Mouse (Mus musculus) heart, embryonic 14.5 days (tissue): ENCODE data around the gene Tspan5. TPM values are rescaled to one million over a fixed set of nuclear protein-coding genes. Genes with fewer than 3 reads are reported as not detected.

ENCODE experiments used
- ATAC-seq: fragments of 200-750 bp; cut with Nextera tagmentation; 2 replicates; pipeline ENCODE4 v1.8.0; 2017; ENCODE audit warnings: low read depth, moderate TSS enrichment; ENCODE audit not compliant: insufficient number of reproducible peaks, insufficient read depth, low FRiP score
- H3K27ac ChIP-seq, 2 experiments: fragments of 200-500 bp in 1 of 2; fragments of 300-500 bp in 1 of 2; sonication (generic) in 1 of 2; replicated peaks in 1 of 2; 2 replicates each; pipeline ENCODE4 v1.5.1; 2012 to 2014; ENCODE audit warnings: low read depth in 2 of 2, low read length in 2 of 2, control low read depth in 1 of 2, mild to moderate bottlenecking in 1 of 2, mixed read lengths in 1 of 2; ENCODE audit not compliant: control insufficient read depth in 1 of 2, insufficient read depth in 1 of 2
- H3K27me3 ChIP-seq: fragments of 300-500 bp; sonication (generic); 2 replicates; pipeline ENCODE4 v1.6.1; 2014; ENCODE audit warnings: mild to moderate bottlenecking, low read length, control low read depth; ENCODE audit not compliant: control insufficient read depth, insufficient read depth
- H3K36me3 ChIP-seq: fragments of 300-500 bp; sonication (generic); 2 replicates; pipeline ENCODE4 v1.6.1; 2014; ENCODE audit warnings: mild to moderate bottlenecking, control low read depth, low read length, mixed read lengths; ENCODE audit not compliant: control insufficient read depth, insufficient read depth
- H3K4me1 ChIP-seq, 2 experiments: fragments of 200-500 bp in 1 of 2; fragments of 300-500 bp in 1 of 2; sonication (generic) in 1 of 2; 2 replicates each; pipeline ENCODE4 v1.6.1; 2012 to 2014; ENCODE audit warnings: low read length in 2 of 2, control low read depth in 1 of 2, mixed read lengths in 1 of 2; ENCODE audit not compliant: control insufficient read depth in 2 of 2, insufficient read depth in 2 of 2
- H3K4me2 ChIP-seq: fragments of 300-500 bp; sonication (generic); 2 replicates; pipeline ENCODE4 v1.6.1; 2014; ENCODE audit warnings: mild to moderate bottlenecking, low read length
- H3K4me3 ChIP-seq, 2 experiments: fragments of 200-500 bp in 1 of 2; fragments of 300-500 bp in 1 of 2; sonication (generic) in 1 of 2; 2 replicates each; pipeline ENCODE4 v1.5.1; 2012 to 2014; ENCODE audit warnings: low read length in 2 of 2, mild to moderate bottlenecking in 2 of 2, control low read depth in 1 of 2, low read depth in 1 of 2, moderate library complexity in 1 of 2; ENCODE audit not compliant: control insufficient read depth in 1 of 2, insufficient read depth in 1 of 2
- H3K9ac ChIP-seq: fragments of 300-500 bp; sonication (generic); 2 replicates; pipeline ENCODE4 v1.6.1; 2014; ENCODE audit warnings: mild to moderate bottlenecking, low read length
- H3K9me3 ChIP-seq: fragments of 300-500 bp; sonication (generic); 2 replicates; pipeline ENCODE4 v1.6.1; 2016; ENCODE audit warnings: low read length, control low read depth; ENCODE audit not compliant: control insufficient read depth
- WGBS: fragments of 180-500 bp; shearing (Covaris S2); extraction: QIAGEN DNeasy Blood & Tissue Kit; methylation state at CpG from one replicate; pipeline ENCODE4 v1.1.7; 2014; 5-methylcytosine and 5-hydroxymethylcytosine counted together
- polyA plus RNA-seq: library from polyadenylated mRNA; unstranded; fragments of >200 nt; fragmentation: Nextera tagmentation; extraction: Ambion mirVana; gene quantifications from 2 replicates; pipeline ENCODE4 v1.2.1, GENCODE M21; 2014

The Tspan5 gene
- polyA plus RNA-seq, 1 experiment from 2014 or later, result 17.4 TPM

GRCm38 (mm10) chr3:138868409-138868808 lies 126.4 kb downstream of the Tspan5 start:
- Histone ChIP-seq H3K4me3 (no peak overlapping the region), H3K4me2 (no peak overlapping the region), H3K27me3 (no peaks in the 10 kb centered on the region), H3K9me3 (no peaks in the 10 kb centered on the region; the same call in 1 of the 2 replicates), H3K9ac (no peak overlapping the region), H3K4me1 (no peaks in the 10 kb centered on the region; a peak in 1 of 4 replicates), H3K27ac (no peak overlapping the region), H3K36me3 (no peaks in the 10 kb centered on the region)
- no peak for ATAC-seq
- 69% methylated on average over 13 of the region's 13 CpGs for WGBS

- no peak overlapping the region for H3K27ac ChIP-seq
- no peak overlapping the region for H3K4me3 ChIP-seq
- H3K36me3 ChIP-seq, result no peaks in the 10 kb centered on the region
- 91% methylated on average over 7 of the region's 7 CpGs for WGBS
- H3K9me3 ChIP-seq, result no peaks in the 10 kb centered on the region
- H3K4me1 ChIP-seq, result no peaks in the 10 kb centered on the region
- no peak overlapping the region for H3K9ac ChIP-seq
- H3K27me3 ChIP-seq, result no peaks in the 10 kb centered on the region
- no peak for ATAC-seq
- no peak overlapping the region for H3K4me2 ChIP-seq
Observed at GRCm38 (mm10) chr3:138875282-138875681, 133.3 kb downstream of the Tspan5 start.

- 87% methylated on average over 6 of the region's 6 CpGs for WGBS
- H3K27ac ChIP-seq, result no peak overlapping the region
Observed at GRCm38 (mm10) chr3:138875936-138876335, 133.9 kb downstream of the Tspan5 start.

GRCm38 (mm10) chr3:138876418-138876817 lies 134.4 kb downstream of the Tspan5 start:
- Histone ChIP-seq H3K4me3 (no peak overlapping the region), H3K4me2 (no peak overlapping the region), H3K4me1 (no peaks in the 10 kb centered on the region), H3K9ac (no peak overlapping the region), H3K9me3 (no peaks in the 10 kb centered on the region), H3K27me3 (no peaks in the 10 kb centered on the region), H3K36me3 (no peaks in the 10 kb centered on the region), H3K27ac (no peak overlapping the region)
- WGBS, result 91% methylated on average over 10 of the region's 10 CpGs
- no peak for ATAC-seq

More at GRCm38 (mm10) chr3:138875936-138876335, 133.9 kb downstream of the Tspan5 start:
- H3K9me3 ChIP-seq, result no peaks in the 10 kb centered on the region
- no peak overlapping the region for H3K9ac ChIP-seq
- H3K36me3 ChIP-seq, result no peaks in the 10 kb centered on the region
- H3K4me3 ChIP-seq, result no peak overlapping the region
- no peaks in the 10 kb centered on the region for H3K27me3 ChIP-seq
- no peak for ATAC-seq
- no peak overlapping the region for H3K4me2 ChIP-seq
- no peaks in the 10 kb centered on the region for H3K4me1 ChIP-seq

GRCm38 (mm10) chr3:138876931-138877361 lies 135.0 kb downstream of the Tspan5 start:
- H3K9me3 ChIP-seq, result no peaks in the 10 kb centered on the region
- H3K9ac ChIP-seq, result no peak overlapping the region
- ATAC-seq, result no peak
- H3K36me3 ChIP-seq, result no peaks in the 10 kb centered on the region
- no peaks in the 10 kb centered on the region; a peak in 1 of 4 replicates for H3K4me1 ChIP-seq
- H3K27me3 ChIP-seq, result no peaks in the 10 kb centered on the region
- 87% methylated on average over 14 of the region's 14 CpGs for WGBS
- H3K4me2 ChIP-seq, result no peak overlapping the region
- 0 out of 4 replicates have a peak overlapping the region, but pooled peaks of 1 of the 2 experiments have one; percentile 19 for H3K27ac ChIP-seq
- H3K4me3 ChIP-seq, result no peak overlapping the region

GRCm38 (mm10) chr3:138877741-138878140 lies 135.7 kb downstream of the Tspan5 start:
- WGBS, result 74% methylated on average over 4 of the region's 4 CpGs
- no peak for ATAC-seq
- no peaks in the 10 kb centered on the region for H3K9me3 ChIP-seq

GRCm38 (mm10) chr3:138880999-138881724 lies 139.2 kb downstream of the Tspan5 start:
- Histone ChIP-seq H3K4me1 (peaks cover 2 to 5% of the 10 kb centered on the region in 2 experiments; a peak in 2 of 4 replicates), H3K9me3 (no peaks in the 10 kb centered on the region), H3K9ac (no peak overlapping the region), H3K27me3 (no peaks in the 10 kb centered on the region), H3K36me3 (no peaks in the 10 kb centered on the region), H3K4me3 (no peak overlapping the region), H3K4me2 (no peak overlapping the region), H3K27ac (no peak overlapping the region)
- WGBS, result 73% methylated on average over 11 of the region's 11 CpGs
- no peak for ATAC-seq

More at GRCm38 (mm10) chr3:138877741-138878140, 135.7 kb downstream of the Tspan5 start:
- Histone ChIP-seq H3K4me3 (no peak overlapping the region), H3K36me3 (no peaks in the 10 kb centered on the region), H3K27ac (no peak overlapping the region), H3K4me2 (no peak overlapping the region), H3K9ac (no peak overlapping the region), H3K4me1 (peaks cover 0 to 5% of the 10 kb centered on the region in 2 experiments; a peak in 1 of 4 replicates), H3K27me3 (no peaks in the 10 kb centered on the region)
